Mouse (Mus musculus) hindbrain, embryonic 13.5 days (tissue): Measurements from ENCODE around the gene Snapc5. TPM values are rescaled to one million over a fixed set of nuclear protein-coding genes. Genes with fewer than 3 reads are reported as not detected.

Experiments used
- ATAC-seq: fragments of 200-750 bp; cut with Nextera tagmentation; 2 replicates; pipeline ENCODE4 v1.8.0; 2017; ENCODE audit warnings: moderate TSS enrichment; ENCODE audit not compliant: low FRiP score
- H3K27ac ChIP-seq: fragments of 300-500 bp; sonication (generic); 2 replicates; pipeline ENCODE4 v1.5.1; 2015; ENCODE audit warnings: inconsistent platforms, mild to moderate bottlenecking, moderate library complexity
- H3K27me3 ChIP-seq: fragments of 300-500 bp; sonication (generic); 2 replicates; pipeline ENCODE4 v1.6.1; 2015; ENCODE audit warnings: mild to moderate bottlenecking, inconsistent platforms
- H3K36me3 ChIP-seq: fragments of 300-500 bp; sonication (generic); 2 replicates; pipeline ENCODE4 v1.6.1; 2015; ENCODE audit warnings: mild to moderate bottlenecking, inconsistent platforms
- H3K4me1 ChIP-seq: fragments of 300-500 bp; sonication (generic); replicated peaks from 2 replicates; pipeline ENCODE4 v1.6.1; 2015; ENCODE audit warnings: inconsistent platforms
- H3K4me2 ChIP-seq: fragments of 300-500 bp; sonication (generic); 2 replicates; pipeline ENCODE4 v1.6.1; 2015; ENCODE audit warnings: inconsistent platforms, mild to moderate bottlenecking, moderate library complexity
- H3K4me3 ChIP-seq: fragments of 300-500 bp; sonication (generic); 2 replicates; pipeline ENCODE4 v1.5.1; 2015; ENCODE audit warnings: mild to moderate bottlenecking, inconsistent platforms
- H3K9ac ChIP-seq: fragments of 300-500 bp; sonication (generic); 2 replicates; pipeline ENCODE4 v1.6.1; 2015; ENCODE audit warnings: mild to moderate bottlenecking, inconsistent platforms
- H3K9me3 ChIP-seq: fragments of 300-500 bp; sonication (generic); 2 replicates; pipeline ENCODE4 v1.6.1; 2016; ENCODE audit warnings: inconsistent platforms
- WGBS: fragments of 180-500 bp; shearing (Covaris S2); methylation state at CpG from one replicate; pipeline ENCODE4 v1.1.7; 2015; 5-methylcytosine and 5-hydroxymethylcytosine counted together
- polyA plus RNA-seq: library from polyadenylated mRNA; unstranded; fragments of >200 nt; fragmentation: Nextera tagmentation; extraction: Ambion mirVana; gene quantifications from 2 replicates; pipeline ENCODE4 v1.2.1, GENCODE M21; 2015

Snapc5 gene
- polyA plus RNA-seq, 1 experiment from 2014 or later: 40.5 TPM

DNA sequence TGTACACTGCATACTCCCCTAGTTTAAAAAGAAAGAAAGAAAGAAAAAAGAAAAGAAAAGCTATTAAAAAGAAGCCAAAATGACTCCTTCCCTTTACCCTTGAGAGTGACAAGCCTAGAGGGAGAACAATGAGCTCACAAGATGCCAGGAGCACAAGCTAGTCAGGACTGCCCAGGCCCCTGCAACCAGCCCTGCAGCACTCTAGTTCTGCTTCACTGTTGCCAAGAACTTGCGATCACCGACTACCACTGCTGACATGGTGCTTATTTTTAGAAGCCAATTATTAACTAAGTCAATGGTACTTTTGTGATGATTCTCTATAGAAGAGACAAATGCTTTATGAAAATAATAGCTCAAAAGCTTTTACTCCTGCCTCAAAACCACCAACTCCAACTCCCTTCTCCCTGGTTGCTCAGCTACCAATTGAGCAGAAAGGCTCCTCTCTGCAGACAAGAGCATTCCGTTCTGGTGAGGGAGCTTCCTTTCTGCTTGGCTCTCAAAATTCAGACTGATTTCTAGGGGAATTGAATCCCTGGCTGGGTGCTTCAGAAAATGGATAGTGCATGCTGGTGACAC, 28.5 kb downstream of the Snapc5 start:
- WGBS: 77% methylated on average over 3 of the region's 3 CpGs
- H3K27ac ChIP-seq: no peak overlapping the region
- no peak for ATAC-seq

GRCm38 (mm10) chr9:64214452-64214851, 35.4 kb downstream of the Snapc5 start:
- Histone ChIP-seq H3K4me2 (no peak overlapping the region), H3K9ac (no peak overlapping the region), H3K9me3 (no peaks in the 10 kb centered on the region), H3K36me3 (peaks cover 17% of the 10 kb centered on the region), H3K27me3 (no peaks in the 10 kb centered on the region), H3K4me1 (no peaks in the 10 kb centered on the region), H3K27ac (no peak overlapping the region), H3K4me3 (no peak overlapping the region)
- WGBS: 90% methylated on average over 17 of the region's 17 CpGs
- no peak for ATAC-seq

More for the DNA sequence above, 28.5 kb downstream of the Snapc5 start:
- no peaks in the 10 kb centered on the region for H3K4me1 ChIP-seq
- H3K9ac ChIP-seq: no peak overlapping the region
- H3K9me3 ChIP-seq: no peaks in the 10 kb centered on the region
- H3K27me3 ChIP-seq: no peaks in the 10 kb centered on the region
- H3K36me3 ChIP-seq: peaks cover 35% of the 10 kb centered on the region
- H3K4me3 ChIP-seq: no peak overlapping the region
- no peak overlapping the region for H3K4me2 ChIP-seq

DNA sequence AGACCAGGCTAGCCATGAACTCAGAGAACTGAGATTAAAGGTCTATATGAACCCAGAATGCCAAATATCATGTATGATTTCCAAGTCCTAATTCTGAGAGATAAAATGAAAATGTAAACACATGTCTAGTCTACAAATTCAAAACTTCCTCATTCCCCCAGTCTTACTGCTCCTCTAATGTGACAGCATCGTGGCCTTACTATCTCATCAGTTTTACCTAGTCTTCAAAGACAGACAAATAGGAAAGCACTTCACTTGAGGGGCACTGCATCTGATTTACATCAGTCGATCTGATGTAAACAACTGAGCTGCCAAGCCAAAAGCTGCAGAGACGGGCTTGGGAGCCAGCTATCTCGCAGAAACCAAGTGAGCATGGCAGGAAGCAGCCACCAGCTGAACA, 37.0 kb downstream of the Snapc5 start:
- Histone ChIP-seq H3K4me2 (no peak overlapping the region), H3K27ac (no peak overlapping the region), H3K27me3 (no peaks in the 10 kb centered on the region), H3K9ac (no peak overlapping the region), H3K4me3 (no peak overlapping the region), H3K36me3 (peaks cover 8% of the 10 kb centered on the region; the same call in 1 of the 2 replicates), H3K9me3 (no peaks in the 10 kb centered on the region), H3K4me1 (no peaks in the 10 kb centered on the region)
- no peak for ATAC-seq
- 85% methylated on average over 4 of the region's 4 CpGs for WGBS

GRCm38 (mm10) chr9:64216641-64217040, 37.6 kb downstream of the Snapc5 start:
- Histone ChIP-seq H3K4me3 (no peak overlapping the region), H3K9me3 (no peaks in the 10 kb centered on the region), H3K27me3 (no peaks in the 10 kb centered on the region), H3K27ac (no peak overlapping the region), H3K4me1 (no peaks in the 10 kb centered on the region), H3K4me2 (no peak overlapping the region), H3K9ac (no peak overlapping the region), H3K36me3 (0 out of 2 replicates have a peak, but pooled peaks cover 4% of the 10 kb centered on the region)
- 100% methylated on average over 2 of the region's 2 CpGs for WGBS
- no peak for ATAC-seq

DNA sequence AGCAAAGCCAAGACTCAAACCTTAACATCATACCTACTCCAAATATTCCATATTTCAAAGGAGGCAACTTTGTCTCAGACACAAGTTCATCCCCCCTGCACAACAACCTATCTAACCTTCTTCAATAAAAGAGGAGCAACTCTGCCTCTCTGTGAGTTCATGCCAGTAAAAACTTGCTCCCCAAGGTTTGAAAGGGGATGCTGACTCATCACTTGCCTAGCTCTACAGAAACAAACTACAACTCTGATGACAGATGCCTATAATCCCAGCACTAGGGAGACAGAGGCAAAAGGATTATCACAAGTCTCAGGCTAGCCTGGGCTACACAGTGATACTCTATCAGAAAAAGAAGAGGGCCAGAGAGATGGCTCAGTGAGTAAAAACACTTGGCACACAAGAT, 38.8 kb downstream of the Snapc5 start:
- Histone ChIP-seq H3K27ac (no peak overlapping the region), H3K9me3 (no peaks in the 10 kb centered on the region), H3K4me1 (no peaks in the 10 kb centered on the region), H3K9ac (no peak overlapping the region), H3K4me3 (no peak overlapping the region), H3K36me3 (no peaks in the 10 kb centered on the region), H3K27me3 (no peaks in the 10 kb centered on the region), H3K4me2 (no peak overlapping the region)
- no peak for ATAC-seq

DNA sequence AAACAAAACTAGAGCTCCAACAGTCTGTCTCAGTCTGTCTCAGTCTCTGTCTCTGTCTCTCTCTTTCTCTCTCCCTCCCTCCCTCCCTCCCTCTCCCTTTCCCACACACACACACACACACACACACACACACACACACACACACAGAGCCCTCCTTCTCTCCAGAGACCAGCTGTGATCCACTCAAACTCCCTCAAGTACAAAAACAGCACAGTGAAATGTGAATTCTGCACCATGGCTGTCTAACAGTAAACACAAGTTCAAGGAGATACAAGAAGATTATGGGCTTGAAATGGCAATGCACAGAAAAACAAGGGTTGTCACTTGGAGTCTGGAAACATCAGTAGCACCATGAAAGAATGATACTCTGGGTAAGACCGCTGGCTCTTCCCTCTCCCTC, 40.2 kb downstream of the Snapc5 start:
- 73% methylated on average over 1 of the region's 1 CpGs for WGBS
- Histone ChIP-seq H3K9me3 (no peaks in the 10 kb centered on the region), H3K27me3 (no peaks in the 10 kb centered on the region), H3K4me3 (no peak overlapping the region), H3K36me3 (no peaks in the 10 kb centered on the region), H3K9ac (no peak overlapping the region), H3K27ac (no peak overlapping the region), H3K4me2 (no peak overlapping the region), H3K4me1 (no peaks in the 10 kb centered on the region)
- no peak for ATAC-seq

DNA sequence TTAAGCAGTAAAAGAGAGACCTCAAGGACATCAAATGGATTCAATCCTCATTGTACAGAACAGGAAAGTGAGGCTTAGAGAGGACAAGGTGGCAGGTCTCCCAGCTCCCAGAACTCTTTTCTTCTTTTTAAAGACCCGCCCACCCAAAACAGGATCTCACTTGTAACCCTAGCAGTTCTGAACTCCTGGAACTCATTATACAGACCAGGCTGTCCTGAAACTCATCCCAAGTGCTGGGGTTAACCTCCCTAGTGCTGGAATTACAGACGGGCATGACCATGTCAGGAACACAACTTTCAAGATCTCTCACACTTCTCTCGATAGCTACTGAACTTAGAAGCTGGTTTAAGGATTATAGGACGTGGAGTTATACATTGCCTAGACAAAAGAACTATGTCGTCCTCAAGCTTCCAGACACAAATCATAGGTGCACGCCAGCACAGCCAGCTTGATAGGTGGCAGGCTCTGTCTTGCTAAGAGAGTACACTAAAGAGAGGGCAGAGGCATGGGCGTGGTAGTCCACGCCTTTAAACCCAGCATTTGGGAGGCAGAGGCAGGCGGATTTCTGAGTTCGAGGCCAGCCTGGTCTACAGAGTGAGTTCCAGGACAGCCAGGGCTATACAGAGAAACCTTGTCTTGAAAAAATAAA, 40.8 kb downstream of the Snapc5 start:
- no peak for ATAC-seq
- no peak overlapping the region for H3K4me2 ChIP-seq
- no peaks in the 10 kb centered on the region for H3K27me3 ChIP-seq
- H3K36me3 ChIP-seq: no peaks in the 10 kb centered on the region; the same call in 1 of the 2 replicates
- H3K9ac ChIP-seq: no peak overlapping the region
- no peak overlapping the region for H3K4me3 ChIP-seq
- no peak overlapping the region for H3K27ac ChIP-seq
- no peaks in the 10 kb centered on the region for H3K4me1 ChIP-seq
- WGBS: 91% methylated on average over 10 of the region's 10 CpGs
- no peaks in the 10 kb centered on the region for H3K9me3 ChIP-seq

GRCm38 (mm10) chr9:64220603-64221002, 41.5 kb downstream of the Snapc5 start:
- Histone ChIP-seq H3K9ac (no peak overlapping the region), H3K9me3 (no peaks in the 10 kb centered on the region), H3K4me3 (no peak overlapping the region), H3K27me3 (no peaks in the 10 kb centered on the region), H3K27ac (no peak overlapping the region), H3K4me2 (no peak overlapping the region), H3K36me3 (no peaks in the 10 kb centered on the region; the same call in 1 of the 2 replicates), H3K4me1 (no peaks in the 10 kb centered on the region)
- WGBS: 33% methylated on average over 1 of the region's 1 CpGs
- ATAC-seq: no peak

- H3K4me2 ChIP-seq: no peak overlapping the region
- no peaks in the 10 kb centered on the region for H3K27me3 ChIP-seq
- no peak overlapping the region for H3K4me3 ChIP-seq
- WGBS: 93% methylated on average over 4 of the region's 4 CpGs
- H3K36me3 ChIP-seq: no peaks in the 10 kb centered on the region; the same call in 1 of the 2 replicates
- H3K27ac ChIP-seq: no peak overlapping the region
- H3K9ac ChIP-seq: no peak overlapping the region
- no peaks in the 10 kb centered on the region for H3K4me1 ChIP-seq
- no peak for ATAC-seq
- H3K9me3 ChIP-seq: no peaks in the 10 kb centered on the region
These were observed 42.4 kb downstream of the Snapc5 start for GRCm38 (mm10) chr9:64221480-64221879.

DNA sequence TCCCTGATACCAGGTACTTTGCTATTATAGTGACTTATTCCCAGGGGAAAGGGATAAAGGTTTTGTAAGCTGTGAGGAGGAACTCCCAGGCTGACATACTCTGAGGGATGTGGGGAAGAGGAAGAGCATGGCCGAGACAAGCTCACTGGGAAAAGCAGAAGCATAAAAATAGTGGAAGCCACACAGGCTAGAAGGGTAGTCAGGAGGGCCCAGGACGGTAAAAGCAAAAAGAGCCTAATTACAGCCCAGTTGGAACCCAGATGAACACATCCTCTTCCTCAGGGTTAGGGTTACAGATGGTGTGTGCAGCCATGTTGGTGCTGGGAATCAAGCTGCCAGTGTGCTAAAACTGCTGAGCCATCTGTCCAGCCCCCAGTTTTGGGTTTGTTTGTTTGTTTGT, 43.0 kb downstream of the Snapc5 start:
- no peak for ATAC-seq
- no peaks in the 10 kb centered on the region for H3K9me3 ChIP-seq

GRCm38 (mm10) chr9:64225805-64226204, 46.7 kb downstream of the Snapc5 start:
- no peaks in the 10 kb centered on the region for H3K9me3 ChIP-seq
- peaks cover 16% of the 10 kb centered on the region for H3K4me1 ChIP-seq
- no peak overlapping the region for H3K27ac ChIP-seq
- H3K4me3 ChIP-seq: no peak overlapping the region
- no peaks in the 10 kb centered on the region for H3K27me3 ChIP-seq
- no peaks in the 10 kb centered on the region; the same call in 1 of the 2 replicates for H3K36me3 ChIP-seq
- H3K9ac ChIP-seq: no peak overlapping the region
- no peak for ATAC-seq
- no peak overlapping the region for H3K4me2 ChIP-seq

More for the DNA sequence above, 43.0 kb downstream of the Snapc5 start:
- no peak overlapping the region for H3K27ac ChIP-seq
- H3K4me1 ChIP-seq: no peaks in the 10 kb centered on the region
- no peak overlapping the region for H3K4me3 ChIP-seq
- no peak overlapping the region for H3K4me2 ChIP-seq
- no peaks in the 10 kb centered on the region; the same call in 1 of the 2 replicates for H3K36me3 ChIP-seq
- no peak overlapping the region for H3K9ac ChIP-seq
- WGBS: 69% methylated on average over 2 of the region's 2 CpGs
- no peaks in the 10 kb centered on the region for H3K27me3 ChIP-seq

DNA sequence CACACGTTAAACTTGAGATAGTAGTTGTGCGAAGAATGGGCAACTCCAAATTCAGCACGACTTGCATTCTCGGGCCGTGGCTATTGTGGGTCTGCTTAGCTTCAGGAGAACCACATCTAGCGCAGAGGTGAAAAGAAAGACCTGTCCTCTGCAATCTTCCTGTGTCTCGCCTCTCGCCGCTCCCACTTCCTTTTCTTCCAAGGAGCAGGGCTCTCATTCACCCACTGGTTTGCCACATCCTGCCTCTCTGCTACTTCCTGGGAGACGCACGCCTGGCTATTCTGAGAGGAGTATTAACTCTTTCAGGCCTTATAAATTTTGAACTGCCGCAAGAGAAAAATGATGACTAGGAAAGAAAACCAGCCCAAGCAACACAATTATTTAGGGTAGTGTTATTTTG, 48.7 kb downstream of the Snapc5 start:
- H3K9me3 ChIP-seq: no peaks in the 10 kb centered on the region
- no peaks in the 10 kb centered on the region; the same call in 1 of the 2 replicates for H3K36me3 ChIP-seq
- no peak overlapping the region for H3K4me3 ChIP-seq
- ATAC-seq: no peak
- H3K9ac ChIP-seq: no peak overlapping the region
- no peaks in the 10 kb centered on the region for H3K27me3 ChIP-seq
- 84% methylated on average over 12 of the region's 12 CpGs for WGBS
- no peak overlapping the region for H3K4me2 ChIP-seq
- H3K4me1 ChIP-seq: peaks cover 34% of the 10 kb centered on the region
- no peak overlapping the region for H3K27ac ChIP-seq

GRCm38 (mm10) chr9:64228972-64229371, 49.9 kb downstream of the Snapc5 start:
- Histone ChIP-seq H3K4me3 (no peak overlapping the region), H3K27ac (no peak overlapping the region), H3K4me2 (no peak overlapping the region), H3K4me1 (peaks cover 43% of the 10 kb centered on the region), H3K9ac (peak overlapping the region; percentile 35; the same call in 1 of the 2 replicates), H3K27me3 (no peaks in the 10 kb centered on the region), H3K9me3 (no peaks in the 10 kb centered on the region), H3K36me3 (no peaks in the 10 kb centered on the region; the same call in 1 of the 2 replicates)
- ATAC-seq: no peak
